Mouse (Mus musculus) bone marrow macrophage, adult 2 months (primary cell): ENCODE measurements around the gene Tcf20. TPM values are rescaled to one million over a fixed set of nuclear protein-coding genes. Genes with fewer than 3 reads are reported as not detected.

Source experiments
- H3K27ac ChIP-seq: 2 replicates; pipeline ENCODE4 v1.5.1; 2012; ENCODE audit warnings: low read depth, low read length; ENCODE audit not compliant: insufficient read depth
- H3K4me1 ChIP-seq: 2 replicates; pipeline ENCODE4 v1.6.1; 2012; ENCODE audit warnings: low read length; ENCODE audit not compliant: control insufficient read depth, insufficient read depth
- H3K4me3 ChIP-seq: 2 replicates; pipeline ENCODE4 v1.5.1; 2012; ENCODE audit warnings: mild to moderate bottlenecking, low read length, moderate library complexity; ENCODE audit not compliant: insufficient read depth
- CTCF ChIP-seq: IDR thresholded peaks from 2 replicates; pipeline ENCODE4 v1.5.1; 2012; ENCODE audit warnings: low read depth, mild to moderate bottlenecking, low read length, moderate library complexity
- POLR2A ChIP-seq: IDR thresholded peaks from 2 replicates; pipeline ENCODE4 v1.6.1; 2012; ENCODE audit warnings: mild to moderate bottlenecking, low read depth, low read length, borderline replicate concordance
- polyA plus RNA-seq: library from polyadenylated mRNA; stranded (reverse); fragments of >200 nt; gene quantifications from 2 replicates; pipeline ENCODE4 v1.2.4, GENCODE M21; 2012; ENCODE audit not compliant: missing spikeins, insufficient read depth, insufficient read length

The Tcf20 gene
- polyA plus RNA-seq, 1 experiment: 21.4 TPM

DNA sequence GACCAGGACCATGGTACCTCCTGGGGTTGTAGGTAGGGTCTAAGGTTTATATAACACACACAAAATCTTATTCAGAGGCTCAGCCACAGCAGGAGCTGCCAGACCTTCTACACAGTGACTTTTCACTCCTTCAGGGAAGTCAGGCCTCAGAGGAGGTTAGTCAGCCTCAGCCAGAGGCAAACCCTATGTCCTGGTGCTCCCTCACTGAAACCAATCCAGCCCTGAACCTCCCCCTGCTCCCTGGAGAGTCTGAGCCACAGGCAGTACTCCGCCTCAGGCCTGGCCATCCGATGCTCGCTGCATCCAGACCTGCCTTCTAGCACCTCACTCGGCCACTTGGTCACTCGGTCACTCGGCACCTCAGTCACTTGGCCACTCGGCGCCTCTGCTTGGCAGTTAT is 37.4 kb downstream of the Tcf20 start:
- H3K27ac ChIP-seq: no peak overlapping the region
- TF ChIP-seq CTCF (no peak), POLR2A (no peak)
- no peak overlapping the region for H3K4me3 ChIP-seq
- H3K4me1 ChIP-seq: no peaks in the 10 kb centered on the region

DNA sequence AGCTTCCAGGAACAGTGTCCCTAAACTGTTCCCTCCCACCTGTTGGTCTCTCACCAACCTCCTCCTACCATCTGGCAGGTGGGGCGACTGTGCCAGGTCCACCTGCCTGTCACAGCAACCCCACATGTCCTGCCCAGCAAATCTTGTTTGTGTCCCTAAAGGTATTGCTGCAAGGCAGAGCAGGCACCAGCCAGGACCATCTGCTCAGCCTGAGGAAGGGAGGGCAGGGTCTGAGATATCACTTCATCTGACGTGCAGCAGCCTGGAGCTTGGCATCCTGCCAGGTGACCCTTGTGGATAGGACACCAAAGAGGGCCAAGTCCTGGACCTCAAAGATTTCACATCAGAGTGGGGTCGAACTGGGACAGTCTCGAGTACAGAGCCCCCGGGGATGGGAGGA is 40.2 kb downstream of the Tcf20 start:
- H3K4me1 ChIP-seq: no peaks in the 10 kb centered on the region
- H3K27ac ChIP-seq: no peak overlapping the region
- H3K4me3 ChIP-seq: no peak overlapping the region
- TF ChIP-seq CTCF: no peak
- TF ChIP-seq POLR2A: no peak

DNA sequence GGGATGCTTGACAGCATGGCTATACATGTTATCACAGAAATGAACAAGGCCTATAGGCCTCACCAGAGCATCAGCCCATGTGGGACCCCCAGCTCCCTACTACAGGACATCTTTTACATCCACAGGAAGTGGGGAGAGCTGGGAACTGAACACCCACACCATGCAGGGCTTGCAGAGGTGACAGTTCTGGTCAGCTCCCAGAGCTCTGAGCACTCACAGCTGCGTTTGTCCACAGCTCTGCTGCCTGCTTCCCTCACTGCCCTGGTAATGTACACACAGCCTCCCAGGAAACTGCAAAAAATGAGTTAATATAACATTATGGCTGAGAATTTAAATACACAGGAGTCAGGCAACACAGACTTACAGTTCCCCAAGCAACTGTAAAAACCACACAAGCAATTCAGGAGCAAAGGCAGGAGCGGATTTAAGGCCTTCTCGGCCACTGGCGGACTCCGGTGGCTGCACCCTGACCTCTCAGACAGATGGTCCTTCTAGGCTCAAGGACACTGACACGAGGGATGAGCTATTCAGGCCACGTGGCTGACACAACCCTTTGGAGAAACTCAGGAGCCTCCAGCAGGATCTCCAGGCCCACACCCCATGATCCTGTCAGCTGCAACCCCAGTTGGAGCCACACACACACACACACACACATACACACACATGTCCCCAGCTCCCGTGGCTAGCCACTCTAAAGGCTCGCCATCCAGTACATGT is 43.0 kb downstream of the Tcf20 start:
- Histone ChIP-seq H3K4me3 (no peak overlapping the region), H3K27ac (no peak overlapping the region), H3K4me1 (no peaks in the 10 kb centered on the region)
- TF ChIP-seq CTCF: no peak
- TF ChIP-seq POLR2A: no peak

DNA sequence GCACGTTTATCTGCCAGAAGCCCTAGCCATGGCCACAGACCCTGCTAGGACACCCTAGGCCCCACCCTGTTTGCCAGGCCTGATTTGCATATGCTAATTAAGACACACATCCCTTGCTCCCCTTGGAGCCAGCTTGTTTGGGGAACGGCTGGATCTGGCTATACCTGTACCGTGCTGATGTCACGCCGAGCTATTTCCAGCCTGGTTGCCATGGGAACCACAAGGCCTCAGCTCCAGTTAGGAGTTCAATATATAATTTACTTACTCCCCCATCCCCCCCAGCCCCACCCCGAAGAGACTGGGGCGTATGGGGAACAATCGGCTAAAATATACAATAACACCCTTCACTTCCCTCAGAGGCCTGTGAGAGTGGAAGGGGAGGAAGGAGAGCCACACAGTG is 45.9 kb downstream of the Tcf20 start:
- TF ChIP-seq POLR2A: no peak
- TF ChIP-seq CTCF: no peak
- Histone ChIP-seq H3K4me1 (no peaks in the 10 kb centered on the region), H3K4me3 (no peak overlapping the region), H3K27ac (no peak overlapping the region)

DNA sequence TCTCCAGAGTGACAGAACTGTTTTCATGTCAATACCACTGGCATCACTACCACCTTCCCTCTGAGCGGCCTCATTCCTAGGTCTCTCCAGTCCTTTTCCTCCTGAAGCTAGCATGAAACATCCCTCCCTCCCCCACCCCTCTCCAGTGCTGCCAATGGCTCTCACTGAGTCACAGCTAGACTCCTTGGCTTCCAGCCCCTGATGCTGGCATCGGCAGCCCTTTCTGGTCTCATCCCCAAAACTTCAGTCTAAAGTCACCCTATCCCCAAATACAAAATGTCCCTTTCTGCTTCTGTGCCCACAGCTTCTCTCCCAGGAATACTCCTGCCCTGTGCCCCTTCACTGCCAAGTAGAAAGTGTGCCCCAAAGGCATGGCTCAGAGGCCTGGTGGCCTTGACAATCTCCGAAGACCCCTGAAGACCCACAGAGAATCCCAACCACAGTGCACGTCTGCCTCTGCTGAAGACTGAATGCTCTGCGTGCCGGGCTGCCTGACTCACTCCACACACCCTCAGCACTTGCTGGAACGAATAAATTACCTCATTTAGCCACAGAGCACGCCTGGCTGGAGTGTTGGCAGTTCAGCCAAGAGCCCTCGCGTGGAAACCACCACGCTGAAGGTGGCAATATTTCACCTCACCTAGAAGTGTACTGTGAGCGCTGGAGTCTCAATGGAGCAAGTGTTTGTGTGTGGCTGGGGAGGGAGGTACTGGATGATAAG is 47.0 kb downstream of the Tcf20 start:
- Histone ChIP-seq H3K4me3 (no peak overlapping the region), H3K27ac (no peak overlapping the region)

DNA sequence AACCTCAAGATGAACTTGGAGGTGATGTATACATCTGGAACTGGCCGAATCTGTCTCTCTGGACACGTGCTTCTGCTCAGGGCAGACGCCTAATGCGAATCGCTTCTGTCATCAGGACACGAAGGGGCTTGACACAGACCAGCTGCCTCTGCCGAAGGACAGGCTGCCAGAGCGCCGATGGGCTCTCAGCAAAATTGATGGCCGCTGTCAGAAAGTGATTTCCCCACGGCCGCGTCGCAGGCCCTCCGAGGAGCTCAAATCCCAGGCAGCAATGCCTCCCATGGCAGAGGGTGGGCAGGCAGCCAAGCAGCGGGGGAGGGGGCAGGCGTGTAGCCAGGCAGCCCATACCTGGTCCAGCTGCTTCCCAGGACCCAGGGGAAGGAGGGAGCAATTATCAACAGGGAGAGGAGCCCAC is 49.5 kb downstream of the Tcf20 start:
- H3K27ac ChIP-seq: no peak overlapping the region
- no peak overlapping the region for H3K4me3 ChIP-seq
- TF ChIP-seq CTCF: no peak
- no peak for TF ChIP-seq POLR2A
- H3K4me1 ChIP-seq: no peaks in the 10 kb centered on the region

More for the DNA sequence above, 47.0 kb downstream of the Tcf20 start:
- no peak for TF ChIP-seq CTCF
- TF ChIP-seq POLR2A: no peak
- no peaks in the 10 kb centered on the region for H3K4me1 ChIP-seq

DNA sequence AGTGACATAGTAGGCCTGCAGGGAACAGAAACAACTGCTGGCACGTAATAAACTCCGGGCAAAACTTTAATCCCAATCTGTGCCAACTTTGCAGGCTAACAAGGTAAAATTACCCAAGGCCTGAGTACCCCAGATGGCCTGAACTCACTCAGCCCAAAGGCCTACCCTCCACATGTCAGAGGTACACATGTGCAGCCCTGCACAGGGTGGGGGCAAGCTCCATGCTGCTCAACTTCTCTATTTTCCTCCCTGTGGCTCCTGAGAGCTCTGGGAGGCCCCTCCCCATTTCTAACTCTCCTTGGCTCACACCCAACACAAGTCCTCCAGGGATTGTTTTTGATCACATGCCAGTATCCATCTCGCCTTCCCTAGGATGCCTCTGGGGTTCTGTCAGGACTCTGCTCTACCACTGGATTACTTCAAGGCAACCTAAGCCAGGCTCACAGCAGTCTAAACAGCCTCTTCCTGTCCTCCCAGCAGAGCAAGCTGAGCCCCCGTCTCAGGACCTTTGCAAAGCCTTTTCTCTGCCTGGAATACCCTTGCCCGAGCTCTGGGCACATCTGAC is 50.2 kb downstream of the Tcf20 start:
- H3K27ac ChIP-seq: no peak overlapping the region
- no peak for TF ChIP-seq POLR2A
- no peak overlapping the region for H3K4me3 ChIP-seq
- no peaks in the 10 kb centered on the region for H3K4me1 ChIP-seq

DNA sequence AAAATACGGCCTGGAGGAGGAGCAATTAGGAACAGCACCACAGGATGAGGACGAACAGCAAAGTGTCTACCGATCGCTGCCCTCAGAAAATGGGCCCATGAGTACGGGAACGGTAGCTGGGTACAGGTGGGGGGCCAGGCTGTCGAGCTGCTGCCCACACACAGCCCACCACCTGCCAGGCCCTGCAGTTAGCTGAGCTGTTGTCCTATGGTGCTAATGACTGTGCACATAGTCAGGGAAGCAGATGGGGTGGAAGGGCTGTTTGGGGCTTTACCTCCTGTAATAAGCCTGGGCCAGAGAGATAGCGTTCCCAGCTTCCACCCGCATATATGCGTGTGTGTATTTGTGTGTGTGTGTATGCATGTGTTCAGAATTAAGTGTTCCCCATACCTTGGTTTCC is 52.7 kb downstream of the Tcf20 start:
- TF ChIP-seq CTCF: no peak
- TF ChIP-seq POLR2A: no peak
- no peak overlapping the region for H3K27ac ChIP-seq
- H3K4me1 ChIP-seq: no peaks in the 10 kb centered on the region
- no peak overlapping the region for H3K4me3 ChIP-seq

DNA sequence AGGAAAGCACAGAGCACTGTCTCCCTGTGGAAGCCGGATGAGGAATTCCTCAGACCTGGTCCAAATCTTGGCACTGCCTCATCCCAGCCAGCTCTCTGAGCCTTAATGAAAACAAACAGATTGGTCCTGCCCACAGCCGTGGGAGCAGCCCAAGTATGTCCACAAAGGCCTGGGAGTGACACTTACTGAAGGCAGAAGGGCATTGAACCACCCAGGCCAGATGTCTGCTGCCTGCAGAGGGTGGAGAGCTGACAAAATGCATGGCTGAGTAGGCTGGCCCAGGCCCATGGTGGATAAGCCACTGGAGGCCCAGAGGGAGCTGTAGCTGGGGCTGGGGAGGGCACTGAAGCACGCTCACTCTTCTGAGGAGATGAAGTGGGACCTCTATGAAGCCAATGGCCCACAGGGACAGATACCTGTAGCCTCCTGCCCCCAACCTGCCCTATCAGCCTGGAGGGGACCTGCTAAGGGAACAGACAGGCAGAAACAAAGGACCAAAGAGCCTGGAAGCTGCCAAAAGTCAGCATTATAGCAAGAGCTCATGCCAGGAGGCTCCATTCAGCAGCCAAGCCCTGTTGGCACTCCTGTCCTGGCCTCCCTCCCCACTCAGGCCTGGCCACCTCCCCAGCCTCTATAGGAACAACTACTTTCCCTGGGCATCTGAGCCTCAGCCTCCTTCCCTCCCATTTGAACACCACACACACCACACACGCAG is 54.6 kb downstream of the Tcf20 start:
- Histone ChIP-seq H3K4me3 (no peak overlapping the region), H3K4me1 (no peaks in the 10 kb centered on the region), H3K27ac (no peak overlapping the region)
- TF ChIP-seq POLR2A (no peak), CTCF (no peak)
